Mouse (Mus musculus): Measurements from ENCODE around the gene Mapt.

The Mapt gene

GRCm38 (mm10) chr11:104275765-104276164 is 44.6 kb downstream of the Mapt start:
- in situ Hi-C loops (cut with MboI, MseI) = no loop called here

GRCm38 (mm10) chr11:104278222-104278621 is 47.0 kb downstream of the Mapt start:
- in situ Hi-C loops (cut with MboI, MseI) = no loop called here

- in situ Hi-C loops (cut with MboI, MseI) = no loop called here
These were observed 47.9 kb downstream of the Mapt start for GRCm38 (mm10) chr11:104279049-104279448.

- in situ Hi-C loops (cut with MboI, MseI) = no loop called here
These were observed 48.3 kb downstream of the Mapt start for GRCm38 (mm10) chr11:104279538-104279937.

- in situ Hi-C loops (cut with MboI, MseI) = no loop called here
These were observed 50.3 kb downstream of the Mapt start for GRCm38 (mm10) chr11:104281501-104281900.

GRCm38 (mm10) chr11:104287113-104287512 is 55.9 kb downstream of the Mapt start:
- in situ Hi-C loops (cut with MboI, MseI) = no loop called here

- in situ Hi-C loops (cut with MboI, MseI) = no loop called here
These were observed 57.6 kb downstream of the Mapt start for GRCm38 (mm10) chr11:104288835-104289198.

GRCm38 (mm10) chr11:104289199-104290031 is 58.2 kb downstream of the Mapt start:
- in situ Hi-C loops (cut with MboI, MseI) = no loop called here

GRCm38 (mm10) chr11:104292443-104293220 is 61.4 kb downstream of the Mapt start:
- in situ Hi-C loops (cut with MboI, MseI) = no loop called here

- in situ Hi-C loops (cut with MboI, MseI) = no loop called here
These were observed 62.1 kb downstream of the Mapt start for GRCm38 (mm10) chr11:104293241-104293640.

GRCm38 (mm10) chr11:104295145-104295544 is 64.0 kb downstream of the Mapt start:
- in situ Hi-C loops (cut with MboI, MseI) = no loop called here

GRCm38 (mm10) chr11:104295656-104296055 is 64.5 kb downstream of the Mapt start:
- in situ Hi-C loops (cut with MboI, MseI) = no loop called here

GRCm38 (mm10) chr11:104297671-104298070 is 66.5 kb downstream of the Mapt start:
- in situ Hi-C loops (cut with MboI, MseI) = no loop called here

- in situ Hi-C loops (cut with MboI, MseI) = no loop called here
These were observed 71.4 kb downstream of the Mapt start for GRCm38 (mm10) chr11:104302628-104303027.

- in situ Hi-C loops (cut with MboI, MseI) = no loop called here
These were observed 72.1 kb downstream of the Mapt start for GRCm38 (mm10) chr11:104303088-104303960.

- in situ Hi-C loops (cut with MboI, MseI) = no loop called here
These were observed 74.5 kb downstream of the Mapt start for GRCm38 (mm10) chr11:104305711-104306110.

- in situ Hi-C loops (cut with MboI, MseI) = no loop called here
These were observed 75.3 kb downstream of the Mapt start for GRCm38 (mm10) chr11:104306483-104306882.

- in situ Hi-C loops (cut with MboI, MseI) = no loop called here
These were observed 75.9 kb downstream of the Mapt start for GRCm38 (mm10) chr11:104307136-104307535.

- in situ Hi-C loops (cut with MboI, MseI) = no loop called here
These were observed 78.4 kb downstream of the Mapt start for GRCm38 (mm10) chr11:104309377-104310225.

- in situ Hi-C loops (cut with MboI, MseI) = no loop called here
These were observed 79.2 kb downstream of the Mapt start for GRCm38 (mm10) chr11:104310226-104310887.

All from T-helper 2 cell (primary cell).